Mouse (Mus musculus): ENCODE data around the gene Gm28048.

- TF ChIP-seq EP300 (IDR thresholded peaks at IDR 0.05; ENCODE audit: low read depth) (no peak), CTCF (IDR thresholded peaks at IDR 0.05; ENCODE audit: low read depth) (peak; percentile 82)
Observed at GRCm38 (mm10) chr11:22956830-22957229, 25.1 kb downstream of the Gm28048 start.

Data from liver, embryonic 14.5 days (tissue).